Mouse (Mus musculus) induced T-regulatory cell, adult 2 months (primary cell): ENCODE results near the gene Olfr968.

Experiments
- DNase-seq: peaks from one replicate; pipeline ENCODE4 v3.0.0-alpha.2; 2012; ENCODE audit warnings: low read depth

Olfr968 gene

GRCm38 (mm10) chr9:39783153-39783552 is at the start of gene Olfr968:
Gene Olfr968, minus strand, starts transcription at chr9:39783253.
- no peak for DNase-seq

GRCm38 (mm10) chr9:39808560-39808959 is 25.5 kb upstream of the Olfr968 start, which contains the start of gene Olfr970:
Gene Olfr970, plus strand, starts transcription at chr9:39808860.
- DNase-seq, result no peak

DNA sequence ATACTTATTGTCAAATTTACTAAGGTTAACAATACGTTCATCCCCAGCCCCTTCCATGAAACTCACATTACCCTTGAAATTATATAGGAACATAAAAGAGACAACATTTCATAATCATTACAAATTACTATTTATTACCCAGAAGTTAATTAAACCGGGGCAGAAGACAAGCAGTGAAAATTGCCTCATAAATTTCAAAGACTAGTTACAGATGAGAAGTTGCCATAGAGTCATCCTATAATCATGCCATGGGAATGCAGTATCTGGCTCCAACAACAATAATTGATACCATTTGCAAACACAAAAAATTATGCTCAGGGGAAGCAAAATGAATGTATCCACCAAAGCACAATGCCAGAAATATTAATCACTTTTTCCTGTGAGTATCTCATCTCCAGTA is 7.5 kb upstream of the Olfr968 start, which contains the start of gene Olfr969:
Gene Olfr969, plus strand, starts transcription at position 388 of the 400 bp plus-strand sequence.
- DNase-seq, result no peak

GRCm38 (mm10) chr9:39746428-39746827 is 36.6 kb downstream of the Olfr968 start:
- DNase-seq, result no peak

DNA sequence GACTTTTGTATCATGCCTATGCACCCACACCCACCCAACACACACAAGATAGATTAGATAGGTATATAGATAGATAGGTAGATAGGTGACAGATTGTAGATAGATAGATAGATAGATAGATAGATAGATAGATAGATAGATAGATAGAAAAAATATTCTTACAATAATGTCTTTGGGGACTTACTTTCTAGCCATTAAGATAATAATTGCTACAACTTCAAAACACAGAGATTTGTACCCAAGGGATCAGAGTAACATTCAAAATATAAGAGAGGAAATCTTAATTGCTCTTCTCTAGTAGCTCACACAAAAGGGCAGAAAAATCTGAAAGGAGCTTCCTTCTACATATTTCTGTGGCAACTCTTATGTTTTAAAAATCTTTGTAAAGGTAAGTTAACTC is 37.1 kb downstream of the Olfr968 start, which contains the start of gene Olfr967:
Gene Olfr967, plus strand, starts transcription at position 301 of the 400 bp plus-strand sequence.
- no peak for DNase-seq

DNA sequence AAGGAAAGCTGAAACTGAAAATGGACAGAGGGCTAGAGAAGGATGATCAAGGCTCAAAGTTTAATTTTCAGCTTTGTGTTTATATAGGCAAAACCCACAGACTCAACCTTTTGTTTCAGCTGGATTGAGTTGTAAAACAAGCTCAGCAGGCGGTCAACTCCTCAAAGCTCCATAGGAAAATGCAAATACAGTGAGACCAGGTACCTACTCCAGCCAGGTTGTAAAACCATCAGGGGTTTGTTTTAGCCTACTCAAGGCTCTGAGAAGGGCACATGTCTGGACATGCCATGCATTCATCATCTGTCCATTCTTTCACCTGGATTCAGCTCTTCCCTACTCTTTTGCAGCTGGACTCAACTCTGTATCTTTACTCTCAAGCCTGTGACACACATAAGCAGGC is 42.3 kb downstream of the Olfr968 start:
- no peak for DNase-seq

- DNase-seq, result no peak
Measured at GRCm38 (mm10) chr9:39730678-39731077, 52.4 kb downstream of the Olfr968 start, which contains the start of gene Olfr150. Gene Olfr150, plus strand, starts transcription at chr9:39730978.
